13 mouse cellular contexts compared by ENCODE assay signal in the genomic region with DNA sequence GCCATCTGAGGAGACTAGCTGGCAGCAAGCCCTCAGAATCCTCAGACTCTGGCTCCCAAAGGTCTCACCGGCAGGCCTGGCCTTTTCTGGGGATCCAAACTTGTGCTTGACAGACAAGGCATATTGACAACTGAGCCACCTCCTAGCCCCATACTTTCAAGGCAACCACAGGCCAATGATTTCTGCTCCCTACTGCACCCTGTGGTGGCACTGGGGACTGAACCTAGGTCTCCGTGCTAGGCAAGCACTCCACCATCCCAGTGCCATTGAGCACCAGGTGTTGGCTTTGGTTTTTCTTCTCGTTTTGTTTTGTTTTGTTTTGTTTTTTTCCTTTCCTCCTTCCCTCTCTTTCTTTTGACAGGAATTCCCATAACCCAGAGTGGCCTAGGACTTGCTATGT. TPM values are rescaled to one million over a fixed set of nuclear protein-coding genes. Genes with fewer than 3 reads are reported as not detected.
A peak's percentile ranks its signal among the peaks of the same experiment; 100 is the strongest.
DNase-seq lines count a peak whose midpoint lies in the region; ATAC-seq and TF ChIP-seq lines count a peak whose summit lies in the region.
"Had no signal": no experiment of that assay in that cellular context is flagged by ENCODE, and none has a peak within 500 bp of the region (broad histone marks: within the 10 kb centered on the region; RNA-seq: fewer than 3 reads in every experiment).

No protein-coding gene starts in this region.

- no peak overlapping the region for H3K9ac ChIP-seq in forebrain, embryonic 15.5 days (replicated peaks)
- H3K9ac ChIP-seq: neural tube, embryonic 13.5 days had no signal

- no peak overlapping the region for H3K4me3 ChIP-seq in left cerebral cortex, adult 2 months
- H3K4me3 ChIP-seq in bone marrow, adult 2 months (replicated peaks; ENCODE audit: control insufficient read depth, low read depth, low read length), result no peak overlapping the region
- no peak overlapping the region for H3K4me3 ChIP-seq in forebrain, embryonic 15.5 days
- H3K4me3 ChIP-seq: neural tube, embryonic 13.5 days had no signal

- H3K36me3 ChIP-seq in forebrain, embryonic 15.5 days, result no peaks in the 10 kb centered on the region
- H3K36me3 ChIP-seq: neural tube, embryonic 13.5 days had no signal

- peak; percentile 22 for TF ChIP-seq CTCF in left cerebral cortex, adult 2 months (IDR thresholded peaks at IDR 0.05)
- peak; percentile 28; the same call in 1 of the 2 replicates for TF ChIP-seq CTCF in bone marrow, adult 2 months (IDR thresholded peaks at IDR 0.05; ENCODE audit: control insufficient read depth, insufficient read depth, low read length)

- no peak for DNase-seq in left cerebral cortex, adult 2 months (ENCODE audit: extremely low spot score in 1 of 2, low spot score in 2 of 2)
- DNase-seq in left cerebral cortex, adult 9 months (ENCODE audit: low spot score in 2 of 2), result no peak
- DNase-seq in thymus, postnatal 4 days, result peak; percentile 63
- no peak for DNase-seq in thymus, postnatal 36 days
- no peak for DNase-seq in ovary, postnatal 36 days (ENCODE audit: low spot score)
- DNase-seq: cerebellum, adult 11-12 months; heart, postnatal 4 days; kidney, postnatal 25 days; right cerebral cortex, postnatal 4 days had no signal

- H3K27me3 ChIP-seq in forebrain, embryonic 15.5 days, result no peaks in the 10 kb centered on the region
- H3K27me3 ChIP-seq: neural tube, embryonic 13.5 days had no signal

- no peak for ATAC-seq in forebrain, embryonic 15.5 days (replicated peaks)

- intact Hi-C loops in left cerebral cortex, adult 2 months (cut with DNase I), result loop anchor here (5.0 kb wide), 1 partner anchor 176 kb away; no protein-coding TSS in a partner anchor

- no peak overlapping the region for H3K4me2 ChIP-seq in forebrain, embryonic 15.5 days (replicated peaks)
- H3K4me2 ChIP-seq: neural tube, embryonic 13.5 days had no signal

- no peak for TF ChIP-seq POLR2A in bone marrow, adult 2 months (IDR thresholded peaks at IDR 0.05; ENCODE audit: borderline replicate concordance, control insufficient read depth, low read depth, low read length)

- WGBS in bone marrow, adult 2 months, result 58% methylated on average over 3 of the region's 3 CpGs
- 60% methylated on average over 3 of the region's 3 CpGs for WGBS in forebrain, embryonic 15.5 days

- no peak overlapping the region for H3K27ac ChIP-seq in left cerebral cortex, adult 2 months
- H3K27ac ChIP-seq in bone marrow, adult 2 months (ENCODE audit: control insufficient read depth, insufficient read depth, low read depth, low read length, poor library complexity), result no peak overlapping the region
- H3K27ac ChIP-seq in forebrain, embryonic 15.5 days (replicated peaks), result no peak overlapping the region
- H3K27ac ChIP-seq: neural tube, embryonic 13.5 days had no signal

- no peaks in the 10 kb centered on the region for H3K9me3 ChIP-seq in forebrain, embryonic 15.5 days
- H3K9me3 ChIP-seq: neural tube, embryonic 13.5 days had no signal

- no peaks in the 10 kb centered on the region; the same call in 1 of the 2 replicates for H3K4me1 ChIP-seq in bone marrow, adult 2 months (ENCODE audit: control insufficient read depth, insufficient read depth, low read length)
- 0 out of 2 replicates have a peak, but pooled peaks cover 3% of the 10 kb centered on the region for H3K4me1 ChIP-seq in forebrain, embryonic 15.5 days

RNA-seq across cellular contexts. Expression of gene Kank2, which starts 10.0 kb away (rescaled TPM):
- total RNA-seq in left cerebral cortex, adult 2 months (2021), result 1 to 10 TPM; 8.5 to 8.8 TPM
- polyA plus RNA-seq in bone marrow, adult 2 months (2011; ENCODE audit: insufficient read depth, insufficient read length, low replicate concordance, missing spikeins), result 1.4 and 1.7 TPM in 2 replicates
- polyA plus RNA-seq in forebrain, embryonic 15.5 days (2015; fragmentation: Nextera tagmentation; extraction: Ambion mirVana), result 2.9 and 3.7 TPM in 2 replicates

RNA-seq across cellular contexts. Expression of gene Angptl8, which starts 26.7 kb away (rescaled TPM):
- total RNA-seq in left cerebral cortex, adult 2 months (2021), result not detected
- polyA plus RNA-seq in bone marrow, adult 2 months (2011; ENCODE audit: insufficient read depth, insufficient read length, low replicate concordance, missing spikeins), result not detected in 2 replicates
- polyA plus RNA-seq in forebrain, embryonic 15.5 days (2015; fragmentation: Nextera tagmentation; extraction: Ambion mirVana), result 0.27 and 0.51 TPM in 2 replicates
- total RNA-seq: heart, postnatal 4 days; left cerebral cortex, postnatal 14 days had no signal

RNA-seq across cellular contexts. Expression of gene Dock6, which starts 43.9 kb away (rescaled TPM):
- 10 to 100 TPM; 15.8 to 18.1 TPM for total RNA-seq in left cerebral cortex, adult 2 months (2021)
- 6.5 and 7.2 TPM in 2 replicates for polyA plus RNA-seq in bone marrow, adult 2 months (2011; ENCODE audit: insufficient read depth, insufficient read length, low replicate concordance, missing spikeins)
- polyA plus RNA-seq in forebrain, embryonic 15.5 days (2015; fragmentation: Nextera tagmentation; extraction: Ambion mirVana), result 10.4 and 12.3 TPM in 2 replicates

RNA-seq across cellular contexts. Expression of gene Spc24, which starts 48.5 kb away (rescaled TPM):
- 1 to 10 TPM; 1.7 to 2.4 TPM for total RNA-seq in left cerebral cortex, adult 2 months (2021)
- 40.1 and 46.6 TPM in 2 replicates for polyA plus RNA-seq in bone marrow, adult 2 months (2011; ENCODE audit: insufficient read depth, insufficient read length, low replicate concordance, missing spikeins)
- polyA plus RNA-seq in forebrain, embryonic 15.5 days (2015; fragmentation: Nextera tagmentation; extraction: Ambion mirVana), result 41.7 and 55.9 TPM in 2 replicates
